Mouse (Mus musculus) ES-E14 (cell line): Measurements from ENCODE around the gene Celsr1.

ENCODE experiments used
- CHD2 ChIP-seq: IDR thresholded peaks from 2 replicates; pipeline ENCODE4 v1.6.1; 2014; ENCODE audit warnings: mild to moderate bottlenecking, low read depth, low read length, inconsistent platforms
- HCFC1 ChIP-seq: IDR thresholded peaks from 2 replicates; pipeline ENCODE4 v1.6.1; 2012; ENCODE audit warnings: low read length, inconsistent platforms, borderline replicate concordance; ENCODE audit not compliant: insufficient read depth
- MAFK ChIP-seq: IDR thresholded peaks from 2 replicates; pipeline ENCODE4 v1.6.1; 2014; ENCODE audit warnings: mild to moderate bottlenecking, low read depth, low read length, inconsistent platforms; ENCODE audit not compliant: insufficient read depth
- ZC3H11A ChIP-seq: IDR thresholded peaks from 2 replicates; pipeline ENCODE4 v1.6.1; 2012; ENCODE audit warnings: low read depth, mild to moderate bottlenecking, inconsistent platforms, low read length, borderline replicate concordance
- ZNF384 ChIP-seq: IDR thresholded peaks from 2 replicates; pipeline ENCODE4 v1.6.1; 2012; ENCODE audit warnings: low read depth, low read length, inconsistent platforms

DNA sequence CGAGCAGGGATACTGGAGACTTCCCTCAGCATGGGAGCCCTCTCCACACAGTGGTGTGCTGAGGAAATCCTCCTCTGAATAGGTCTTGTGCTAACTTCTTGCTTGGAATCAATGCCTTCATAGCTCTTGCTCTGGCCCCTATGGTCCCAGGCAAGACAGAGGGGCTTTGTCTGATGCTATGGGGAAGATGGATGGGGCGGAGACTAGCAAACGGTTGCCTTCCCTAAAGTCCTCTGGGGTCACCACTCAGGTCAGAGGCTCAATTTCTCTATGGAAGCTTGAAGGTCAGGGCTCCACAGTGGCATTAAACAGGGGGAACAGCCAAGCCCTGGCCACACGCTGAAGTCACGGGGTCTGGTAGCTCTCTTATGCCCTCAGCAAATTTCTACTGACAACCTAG, 62.0 kb downstream of the Celsr1 start:
- TF ChIP-seq ZNF384 = no peak
- no peak for TF ChIP-seq HCFC1
- TF ChIP-seq CHD2 = no peak
- no peak for TF ChIP-seq ZC3H11A
- TF ChIP-seq MAFK = no peak
